Mouse (Mus musculus) lung, postnatal 4 days (tissue): ENCODE measurements around the gene Cib2.
A peak's percentile ranks its signal among the peaks of the same experiment; 100 is the strongest.

Experiments used
- DNase-seq, 2 experiments: peaks; one replicate each; pipeline ENCODE4 v3.0.0; 2021

Cib2 gene

GRCm38 (mm10) chr9:54544212-54544953 is 15.6 kb downstream of the Cib2 start:
- no peak for DNase-seq

- DNase-seq = no peak
Observed at GRCm38 (mm10) chr9:54540801-54541200, 19.2 kb downstream of the Cib2 start.

GRCm38 (mm10) chr9:54538684-54539083 is 21.3 kb downstream of the Cib2 start, which contains the start of gene Sh2d7:
Gene Sh2d7 (plus strand): TSS chr9:54538984.
- DNase-seq = no peak

- DNase-seq = no peak
Observed at GRCm38 (mm10) chr9:54538244-54538643, 21.8 kb downstream of the Cib2 start.

- DNase-seq = no peak
Observed at GRCm38 (mm10) chr9:54537480-54537879, 22.5 kb downstream of the Cib2 start.

- no peak for DNase-seq
Observed at GRCm38 (mm10) chr9:54537030-54537429, 23.0 kb downstream of the Cib2 start.

GRCm38 (mm10) chr9:54536236-54536635 is 23.8 kb downstream of the Cib2 start:
- DNase-seq = no peak

GRCm38 (mm10) chr9:54533975-54534374 is 26.0 kb downstream of the Cib2 start:
- peak; percentile 17 to 36 for DNase-seq

- DNase-seq = no peak
Observed at GRCm38 (mm10) chr9:54532926-54533325, 27.1 kb downstream of the Cib2 start.

GRCm38 (mm10) chr9:54531421-54531820 is 28.6 kb downstream of the Cib2 start:
- no peak for DNase-seq

GRCm38 (mm10) chr9:54530836-54531235 is 29.2 kb downstream of the Cib2 start:
- DNase-seq = no peak

- no peak for DNase-seq
Observed at GRCm38 (mm10) chr9:54529950-54530349, 30.1 kb downstream of the Cib2 start.

GRCm38 (mm10) chr9:54527694-54528093 is 32.3 kb downstream of the Cib2 start:
- DNase-seq = no peak

GRCm38 (mm10) chr9:54520286-54520685 is 39.7 kb downstream of the Cib2 start:
- DNase-seq = no peak

GRCm38 (mm10) chr9:54518921-54519320 is 41.1 kb downstream of the Cib2 start:
- no peak for DNase-seq

GRCm38 (mm10) chr9:54515991-54516390 is 44.0 kb downstream of the Cib2 start:
- no peak for DNase-seq

- DNase-seq = no peak
Observed at GRCm38 (mm10) chr9:54502873-54503272, 57.1 kb downstream of the Cib2 start.

GRCm38 (mm10) chr9:54502111-54502495 is 57.9 kb downstream of the Cib2 start:
- DNase-seq = no peak

GRCm38 (mm10) chr9:54501453-54502110 is 58.4 kb downstream of the Cib2 start, which contains the start of gene Dmxl2:
Gene Dmxl2 (minus strand): TSS chr9:54501626.
- DNase-seq = peak; percentile 91 to 95

- no peak for DNase-seq
Observed at GRCm38 (mm10) chr9:54500832-54501452, 59.1 kb downstream of the Cib2 start.

GRCm38 (mm10) chr9:54499791-54500190 is 60.2 kb downstream of the Cib2 start:
- DNase-seq = no peak

- DNase-seq = no peak
Observed at GRCm38 (mm10) chr9:54499291-54499690, 60.7 kb downstream of the Cib2 start.
